Comparison of ENCODE assay signal across 9 mouse cellular contexts in the genomic region with DNA sequence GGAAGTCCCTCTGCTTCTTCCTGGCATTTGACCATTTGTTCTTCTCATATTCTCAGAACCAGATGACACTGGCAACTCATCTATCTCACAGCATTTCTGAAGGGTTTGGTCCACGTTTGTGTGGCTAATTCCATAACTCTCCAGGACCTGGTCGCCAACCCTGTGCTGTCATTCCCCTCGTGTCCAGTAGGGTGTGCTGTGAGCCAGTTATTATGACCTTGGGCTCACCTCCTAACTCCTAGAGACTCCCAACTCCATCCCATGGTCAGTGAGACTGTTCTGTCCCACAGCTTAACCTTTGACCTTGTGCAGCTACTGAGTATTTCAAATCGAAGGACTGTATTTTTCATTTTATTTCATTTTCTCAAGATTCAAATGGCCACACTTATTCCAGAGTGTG. TPM values are rescaled to one million over a fixed set of nuclear protein-coding genes. Genes with fewer than 3 reads are reported as not detected.
DNase-seq lines count a peak whose midpoint lies in the region; ATAC-seq and TF ChIP-seq lines count a peak whose summit lies in the region.
"Had no signal": no experiment of that assay in that cellular context is flagged by ENCODE, and none has a peak within 500 bp of the region (broad histone marks: within the 10 kb centered on the region; RNA-seq: fewer than 3 reads in every experiment).

No protein-coding gene starts in this region.

- WGBS in large intestine, adult 2 months = 3% methylated on average over 4 of the region's 4 CpGs
- WGBS in lung, postnatal 0 days = 7% methylated on average over 4 of the region's 4 CpGs

- H3K4me2 ChIP-seq in lung, postnatal 0 days (replicated peaks; ENCODE audit: low read depth, low read length) = no peak overlapping the region
- H3K4me2 ChIP-seq: limb, embryonic 12.5 days had no signal

- no peak overlapping the region for H3K27ac ChIP-seq in ES-E14 (ENCODE audit: insufficient read depth, low read depth, low read length, poor library complexity, severe bottlenecking)
- H3K27ac ChIP-seq in gastrocnemius, adult 2 months = no peak overlapping the region
- no peak overlapping the region for H3K27ac ChIP-seq in lung, postnatal 0 days (ENCODE audit: low read length)
- H3K27ac ChIP-seq: limb, embryonic 12.5 days had no signal

- no peak for ATAC-seq in lung, postnatal 0 days

- no peak for TF ChIP-seq EP300 in lung, postnatal 0 days (IDR thresholded peaks at IDR 0.05)

- intact Hi-C loops in gastrocnemius, adult 2 months (cut with DNase I) = loop anchor here (1.0 to 2.0 kb wide), 2 partner anchors 39 to 136 kb away; no protein-coding TSS in a partner anchor

- H3K9me3 ChIP-seq in ES-E14 (ENCODE audit: control insufficient read depth, insufficient read depth, low read depth, low read length) = no peaks in the 10 kb centered on the region
- H3K9me3 ChIP-seq in lung, postnatal 0 days (ENCODE audit: low read length) = no peaks in the 10 kb centered on the region
- H3K9me3 ChIP-seq: limb, embryonic 12.5 days had no signal

- no peaks in the 10 kb centered on the region for H3K36me3 ChIP-seq in ES-E14 (ENCODE audit: control insufficient read depth, insufficient read depth, low read length, poor library complexity, severe bottlenecking)
- no peaks in the 10 kb centered on the region for H3K36me3 ChIP-seq in lung, postnatal 0 days (ENCODE audit: insufficient read depth, low read length)
- H3K36me3 ChIP-seq: limb, embryonic 12.5 days had no signal

- peaks cover 0 to 3% of the 10 kb centered on the region in 2 experiments; a peak in 1 of 4 replicates for H3K4me1 ChIP-seq in ES-E14 (ENCODE audit: control insufficient read depth in 2 of 2, insufficient read depth in 2 of 2, low read length in 2 of 2, poor library complexity in 1 of 2)
- no peaks in the 10 kb centered on the region; the same call in 1 of the 2 replicates for H3K4me1 ChIP-seq in lung, postnatal 0 days (ENCODE audit: insufficient read depth, low read depth, low read length)

- H3K9ac ChIP-seq in ES-E14 (ENCODE audit: insufficient read depth, low read depth, low read length, poor library complexity, severe bottlenecking) = no peak overlapping the region
- no peak overlapping the region for H3K9ac ChIP-seq in lung, postnatal 0 days (replicated peaks; ENCODE audit: low read depth)
- H3K9ac ChIP-seq: limb, embryonic 12.5 days had no signal

- H3K27me3 ChIP-seq in lung, postnatal 0 days (replicated peaks; ENCODE audit: insufficient read depth, low read length) = no peaks in the 10 kb centered on the region

- peak; percentile 87 for TF ChIP-seq CTCF in gastrocnemius, adult 2 months (IDR thresholded peaks at IDR 0.05)
- peak; percentile 97 for TF ChIP-seq CTCF in lung, postnatal 0 days (IDR thresholded peaks at IDR 0.05)

- H3K4me3 ChIP-seq in ES-E14 (ENCODE audit: insufficient read depth in 1 of 2, low read depth in 1 of 2, low read length in 2 of 2, poor library complexity in 1 of 2, severe bottlenecking in 1 of 2) = no peak overlapping the region
- H3K4me3 ChIP-seq in gastrocnemius, adult 2 months = no peak overlapping the region
- H3K4me3 ChIP-seq in lung, postnatal 0 days (ENCODE audit: low read depth, low read length) = no peak overlapping the region
- H3K4me3 ChIP-seq: limb, embryonic 12.5 days had no signal

- in situ Hi-C loops in ES-E14 (cut with MboI; ENCODE audit: low sequenced_read_pairs in 2 of 2, unreplicated experiment in 2 of 2) = no loop called here

- peak; percentile 51 for DNase-seq in A20 (ENCODE audit: low read depth, low spot score)
- DNase-seq in ES-E14 (ENCODE audit: low read depth, low spot score) = peak; percentile 46
- peak; percentile 78 to 86 for DNase-seq in cerebellum, adult 18-20 months
- peak; percentile 76 for DNase-seq in gastrocnemius, adult 2 months
- DNase-seq in large intestine, adult 2 months (ENCODE audit: low read depth, low spot score) = peak; percentile 50
- DNase-seq in lung, postnatal 0 days (ENCODE audit: low spot score) = peak; percentile 74
- DNase-seq in right cerebral cortex, postnatal 36 days (ENCODE audit: low spot score in 2 of 2) = peak; percentile 28 to 40
- peak; percentile 71 to 75 for DNase-seq in urinary bladder, postnatal 36 days (ENCODE audit: low spot score in 2 of 2)

TF ChIP-seq in ES-E14, 5 proteins besides CTCF, POLR2A, EP300 and RAD21:
- TF ChIP-seq ZC3H11A (IDR thresholded peaks at IDR 0.05; ENCODE audit: borderline replicate concordance, low read depth, low read length) (peak; percentile 50; the same call in 1 of the 2 replicates), HCFC1 (IDR thresholded peaks at IDR 0.05; ENCODE audit: borderline replicate concordance, insufficient read depth, low read length) (no peak)

RNA-seq across cellular contexts. Expression of a gene that starts 3.6 kb away (rescaled TPM):
- 2.1 and 3.7 TPM in 2 replicates for total RNA-seq in ES-E14 (2012; rRNA removed)
- not detected for total RNA-seq in gastrocnemius, adult 2 months (2021)
- polyA plus RNA-seq in large intestine, adult 2 months (2012; rRNA removed) = not detected in 2 replicates
- polyA plus RNA-seq in lung, postnatal 0 days (2015; fragmentation: Nextera tagmentation; extraction: Ambion mirVana) = not detected in 2 replicates
- polyA plus RNA-seq: limb, embryonic 12.5 days had no signal

RNA-seq across cellular contexts. Expression of a gene that starts 4.4 kb away (rescaled TPM):
- 53.8 and 58.4 TPM in 2 replicates for total RNA-seq in ES-E14 (2012; rRNA removed)
- total RNA-seq in gastrocnemius, adult 2 months (2021) = 10 to 100 TPM; 41.9 to 42.1 TPM
- 26.5 and 34.7 TPM in 2 replicates for polyA plus RNA-seq in large intestine, adult 2 months (2012; rRNA removed)
- polyA plus RNA-seq in lung, postnatal 0 days (2015; fragmentation: Nextera tagmentation; extraction: Ambion mirVana) = 40.3 and 42.4 TPM in 2 replicates

RNA-seq across cellular contexts. Expression of a gene that starts 29.3 kb away (rescaled TPM):
- total RNA-seq in ES-E14 (2012; rRNA removed) = 7.8 and 12.4 TPM in 2 replicates
- under 1 TPM in 1 of 2 experiments, not detected in 1; 0.78 TPM for total RNA-seq in gastrocnemius, adult 2 months (2021)
- 4.1 and 8.3 TPM in 2 replicates for polyA plus RNA-seq in large intestine, adult 2 months (2012; rRNA removed)
- polyA plus RNA-seq in lung, postnatal 0 days (2015; fragmentation: Nextera tagmentation; extraction: Ambion mirVana) = 110 and 113 TPM in 2 replicates

RNA-seq across cellular contexts. Expression of a gene that starts 41.8 kb away (rescaled TPM):
- total RNA-seq in ES-E14 (2012; rRNA removed) = 46.7 and 55.0 TPM in 2 replicates
- total RNA-seq in gastrocnemius, adult 2 months (2021) = 10 to 100 TPM; 32.5 to 38.5 TPM
- 41.1 and 48.9 TPM in 2 replicates for polyA plus RNA-seq in large intestine, adult 2 months (2012; rRNA removed)
- 50.5 and 52.9 TPM in 2 replicates for polyA plus RNA-seq in lung, postnatal 0 days (2015; fragmentation: Nextera tagmentation; extraction: Ambion mirVana)
